Mouse (Mus musculus) adrenal gland, postnatal 10 days (tissue): Measurements from ENCODE around the gene Adgrf1. TPM values are rescaled to one million over a fixed set of nuclear protein-coding genes. Genes with fewer than 3 reads are reported as not detected.
A peak's percentile ranks its signal among the peaks of the same experiment; 100 is the strongest.
"Not testable (repeated sequence)": the region's sequence is repeated elsewhere in the genome, so short reads cannot be mapped to it uniquely, and the experiment has no call there.

Source experiments
- DNase-seq: peaks from one replicate; pipeline ENCODE4 v3.0.0; 2021; ENCODE audit warnings: mixed read lengths
- total RNA-seq, 2 experiments: library from RNA; stranded (reverse); gene quantifications; 2 replicates each; pipeline ENCODE4 v1.2.3; 2021

Adgrf1 gene
- total RNA-seq, 2 experiments from 2014 or later: 0.55 to 1.0 TPM

GRCm38 (mm10) chr17:43266636-43267035, 3.5 kb upstream of the Adgrf1 start:
- DNase-seq: no peak

GRCm38 (mm10) chr17:43267046-43267749, 2.9 kb upstream of the Adgrf1 start:
- DNase-seq: no peak

- no peak for DNase-seq
Measured at GRCm38 (mm10) chr17:43276220-43276619, 6.1 kb downstream of the Adgrf1 start.

- no peak for DNase-seq
Measured at GRCm38 (mm10) chr17:43277223-43277622, 7.1 kb downstream of the Adgrf1 start.

- DNase-seq: no peak
Measured at GRCm38 (mm10) chr17:43279671-43280070, 9.5 kb downstream of the Adgrf1 start.

- DNase-seq: no peak
Measured at GRCm38 (mm10) chr17:43282353-43282752, 12.2 kb downstream of the Adgrf1 start.

- no peak for DNase-seq
Measured at GRCm38 (mm10) chr17:43282828-43283227, 12.7 kb downstream of the Adgrf1 start.

GRCm38 (mm10) chr17:43299515-43299914, 29.4 kb downstream of the Adgrf1 start:
- no peak for DNase-seq

- DNase-seq: no peak
Measured at GRCm38 (mm10) chr17:43325986-43326671, 56.0 kb downstream of the Adgrf1 start.

GRCm38 (mm10) chr17:43326726-43327700, 56.9 kb downstream of the Adgrf1 start:
- DNase-seq: peak; percentile 57

- DNase-seq: no peak
Measured at GRCm38 (mm10) chr17:43327810-43328209, 57.7 kb downstream of the Adgrf1 start.

- DNase-seq: no peak
Measured at GRCm38 (mm10) chr17:43329216-43329615, 59.1 kb downstream of the Adgrf1 start.

GRCm38 (mm10) chr17:43329761-43330183, 59.6 kb downstream of the Adgrf1 start:
- DNase-seq: peak; percentile 9

GRCm38 (mm10) chr17:43332686-43333085, 62.6 kb downstream of the Adgrf1 start:
- no peak for DNase-seq

- no peak for DNase-seq
Measured at GRCm38 (mm10) chr17:43334074-43334473, 63.9 kb downstream of the Adgrf1 start.

GRCm38 (mm10) chr17:43337643-43338042, 67.5 kb downstream of the Adgrf1 start:
- no peak for DNase-seq

GRCm38 (mm10) chr17:43338279-43338678, 68.2 kb downstream of the Adgrf1 start:
- no peak for DNase-seq

GRCm38 (mm10) chr17:43346499-43346898, 76.4 kb downstream of the Adgrf1 start:
- not testable (repeated sequence) for DNase-seq

- DNase-seq: no peak
Measured at GRCm38 (mm10) chr17:43357902-43358539, 87.9 kb downstream of the Adgrf1 start.

- peak; percentile 51 for DNase-seq
Measured at GRCm38 (mm10) chr17:43359826-43360619, 89.9 kb downstream of the Adgrf1 start, which contains the start of gene Adgrf5. TSS of gene Adgrf5 (plus strand) at chr17:43360451.

GRCm38 (mm10) chr17:43361021-43361420, 90.9 kb downstream of the Adgrf1 start:
- DNase-seq: no peak
